7 mouse cellular contexts compared by ENCODE assay signal in genomic region chr6:72439355-72440185, GRCm38 (mm10). TPM values are rescaled to one million over a fixed set of nuclear protein-coding genes. Genes with fewer than 3 reads are reported as not detected.
DNase-seq lines count a peak whose midpoint lies in the region; ATAC-seq lines count a peak whose summit lies in the region.

Gene Mat2a, minus strand, starts transcription at chr6:72439558.

- peak; percentile 93 for ATAC-seq in intestine, embryonic 15.5 days

- under 1% methylated on average over 77 of the region's 77 CpGs for WGBS in intestine, embryonic 15.5 days
- under 1% methylated on average over 77 of the region's 77 CpGs for WGBS in midbrain, embryonic 10.5 days

- peaks cover 5% of the 10 kb centered on the region; the same call in 1 of the 2 replicates for H3K4me1 ChIP-seq in intestine, embryonic 15.5 days (replicated peaks)
- peaks cover 34% of the 10 kb centered on the region for H3K4me1 ChIP-seq in midbrain, embryonic 10.5 days

- H3K27ac ChIP-seq in intestine, embryonic 15.5 days: peak within 1 kb of the TSS; percentile 96
- H3K27ac ChIP-seq in midbrain, embryonic 10.5 days (replicated peaks): peak within 1 kb of the TSS; percentile 99

- H3K27me3 ChIP-seq in intestine, embryonic 15.5 days (replicated peaks): no peaks in the 10 kb centered on the region
- no peaks in the 10 kb centered on the region for H3K27me3 ChIP-seq in midbrain, embryonic 10.5 days (ENCODE audit: low read depth, poor library complexity, severe bottlenecking)

- peak within 1 kb of the TSS; percentile 67 for H3K4me3 ChIP-seq in intestine, embryonic 15.5 days (replicated peaks)
- peak within 1 kb of the TSS; percentile 89 for H3K4me3 ChIP-seq in midbrain, embryonic 10.5 days

- H3K9me3 ChIP-seq in intestine, embryonic 15.5 days: no peaks in the 10 kb centered on the region
- no peaks in the 10 kb centered on the region for H3K9me3 ChIP-seq in midbrain, embryonic 10.5 days (replicated peaks)

- DNase-seq in adrenal gland, adult 18-20 months (ENCODE audit: low spot score in 2 of 2): peak; percentile 96 to 97
- peak; percentile 95 for DNase-seq in embryo, embryonic 11 days
- DNase-seq in gastrocnemius, postnatal 25 days: peak; percentile 94
- DNase-seq in left cerebral cortex, postnatal 25 days (ENCODE audit: low spot score in 2 of 2): peak; percentile 97 to 99
- DNase-seq in midbrain, embryonic 10.5 days (ENCODE audit: low spot score): peak; percentile 94
- peak; percentile 97 for DNase-seq in right cerebral cortex, postnatal 4 days

- H3K9ac ChIP-seq in intestine, embryonic 15.5 days: peak within 1 kb of the TSS; percentile 87

- peak within 1 kb of the TSS; percentile 80 for H3K4me2 ChIP-seq in intestine, embryonic 15.5 days (replicated peaks)

- intact Hi-C loops in left cerebral cortex, postnatal 25 days (cut with DNase I): loop anchor here (1.0 to 2.0 kb wide), 2 partner anchors 73 to 95 kb away; no protein-coding TSS in a partner anchor

- H3K36me3 ChIP-seq in intestine, embryonic 15.5 days: peaks cover 15% of the 10 kb centered on the region
- peaks cover 37% of the 10 kb centered on the region for H3K36me3 ChIP-seq in midbrain, embryonic 10.5 days

RNA-seq across cellular contexts. Expression of gene Mat2a, which starts in this region (rescaled TPM):
- total RNA-seq in adrenal gland, adult 18-20 months (2021): 100 to 1,000 TPM; 291 to 320 TPM
- 100 to 1,000 TPM; 113 to 118 TPM for total RNA-seq in gastrocnemius, postnatal 25 days (2021)
- 290 and 308 TPM in 2 replicates for polyA plus RNA-seq in intestine, embryonic 15.5 days (2015; fragmentation: Nextera tagmentation; extraction: Ambion mirVana)
- 100 to 1,000 TPM; 168 to 176 TPM for total RNA-seq in left cerebral cortex, postnatal 25 days (2021)
- polyA plus RNA-seq in midbrain, embryonic 10.5 days (2016; fragmentation: Nextera tagmentation; extraction: Ambion mirVana): 431 and 439 TPM in 2 replicates

Comparison
In these comparisons a context has a peak if more than half of its experiments do, and no peak if none do; other contexts are left out.
1. Peak in every context shown above with its lines: DNase-seq, ATAC-seq, H3K4me3 ChIP-seq and H3K27ac ChIP-seq.